Comparison of ENCODE assay signal across 9 mouse cellular contexts in genomic region chr11:76709625-76710452, GRCm38 (mm10). TPM values are rescaled to one million over a fixed set of nuclear protein-coding genes. Genes with fewer than 3 reads are reported as not detected.
DNase-seq lines count a peak whose midpoint lies in the region; TF ChIP-seq lines count a peak whose summit lies in the region.
"Had no signal": no experiment of that assay in that cellular context is flagged by ENCODE, and none has a peak within 500 bp of the region (broad histone marks: within the 10 kb centered on the region; RNA-seq: fewer than 3 reads in every experiment).

No protein-coding gene starts in this region.

- no peak for TF ChIP-seq CTCF in left cerebral cortex, adult 2 months (IDR thresholded peaks at IDR 0.05)

- intact Hi-C loops in left cerebral cortex, adult 2 months (cut with DNase I), result no loop called here

- H3K27ac ChIP-seq in left cerebral cortex, adult 2 months, result no peak overlapping the region
- H3K27ac ChIP-seq: macrophage had no signal

- DNase-seq in urinary bladder, postnatal 25 days (ENCODE audit: low spot score), result peak; percentile 17
- DNase-seq in urinary bladder, adult 2 months (ENCODE audit: low spot score), result no peak
- DNase-seq in fat pad, adult 2 months (ENCODE audit: extremely low read depth, low read depth, low spot score), result peak; percentile 37
- DNase-seq in kidney, adult 11 months, result peak; percentile 17
- peak; percentile 64 to 87 for DNase-seq in lung, postnatal 4 days
- no peak for DNase-seq in frontal cortex, adult 2 months (ENCODE audit: extremely low spot score in 1 of 2, low spot score in 1 of 2)
- no peak for DNase-seq in left cerebral cortex, adult 2 months (ENCODE audit: extremely low spot score in 1 of 2, low spot score in 2 of 2)
- DNase-seq in thymus, postnatal 14 days, result no peak

- no peak overlapping the region for H3K4me3 ChIP-seq in left cerebral cortex, adult 2 months

RNA-seq across cellular contexts. Expression of gene Trarg1, which starts 30.2 kb away (rescaled TPM):
- 1.4 and 1.6 TPM in 2 replicates for polyA plus RNA-seq in urinary bladder, adult 2 months (2012; rRNA removed)
- 0.10 and 0.23 TPM in 2 replicates for polyA plus RNA-seq in frontal cortex, adult 2 months (2012; rRNA removed)
- total RNA-seq in left cerebral cortex, adult 2 months (2021), result under 1 TPM; 0.50 to 0.68 TPM
- polyA plus RNA-seq: macrophage had no signal

RNA-seq across cellular contexts. Expression of gene Bhlha9, which starts 37.6 kb away (rescaled TPM):
- polyA plus RNA-seq in urinary bladder, adult 2 months (2012; rRNA removed), result not detected in 2 replicates
- polyA plus RNA-seq in frontal cortex, adult 2 months (2012; rRNA removed), result 2.5 and 2.6 TPM in 2 replicates
- total RNA-seq in left cerebral cortex, adult 2 months (2021), result 1 to 10 TPM; 3.2 to 3.8 TPM
- polyA plus RNA-seq: macrophage had no signal

RNA-seq across cellular contexts. Expression of gene Gosr1, which starts 53.5 kb away (rescaled TPM):
- 22.4 and 24.0 TPM in 2 replicates for polyA plus RNA-seq in urinary bladder, adult 2 months (2012; rRNA removed)
- 27.9 and 28.7 TPM in 2 replicates for polyA plus RNA-seq in frontal cortex, adult 2 months (2012; rRNA removed)
- total RNA-seq in left cerebral cortex, adult 2 months (2021), result 10 to 100 TPM; 43.1 to 49.3 TPM

Comparison
In these comparisons a context has a peak if more than half of its experiments do, and no peak if none do; other contexts are left out.
1. DNase-seq: peak in urinary bladder, postnatal 25 days (single experiment), fat pad, adult 2 months (single experiment), kidney, adult 11 months (single experiment) and lung, postnatal 4 days (2 of 2); none in urinary bladder, adult 2 months (single experiment), frontal cortex, adult 2 months (0 of 2), left cerebral cortex, adult 2 months (0 of 2) and thymus, postnatal 14 days (single experiment).